Mouse (Mus musculus) embryonic facial prominence, embryonic 10.5 days (tissue): ENCODE measurements around the gene 4930550C14Rik. TPM values are rescaled to one million over a fixed set of nuclear protein-coding genes. Genes with fewer than 3 reads are reported as not detected.

Experiments
- DNase-seq: peaks from one replicate; pipeline ENCODE4 v3.0.0-alpha.2; 2017; ENCODE audit warnings: low spot score
- H3K27ac ChIP-seq: fragments of 300-500 bp; sonication (generic); replicated peaks from 2 replicates; pipeline ENCODE4 v1.5.1; 2016; ENCODE audit warnings: mild to moderate bottlenecking
- H3K27me3 ChIP-seq: fragments of 300-500 bp; sonication (generic); replicated peaks from 2 replicates; pipeline ENCODE4 v1.6.1; 2016; ENCODE audit warnings: low read depth, mild to moderate bottlenecking; ENCODE audit not compliant: poor library complexity, severe bottlenecking
- H3K36me3 ChIP-seq: fragments of 300-500 bp; sonication (generic); replicated peaks from 2 replicates; pipeline ENCODE4 v1.6.1; 2016; ENCODE audit warnings: mild to moderate bottlenecking, moderate library complexity
- H3K4me1 ChIP-seq: fragments of 300-500 bp; sonication (generic); 2 replicates; pipeline ENCODE4 v1.6.1; 2016
- H3K4me3 ChIP-seq: fragments of 300-500 bp; sonication (generic); 2 replicates; pipeline ENCODE4 v1.5.1; 2016; ENCODE audit warnings: mild to moderate bottlenecking, moderate library complexity
- H3K9me3 ChIP-seq: fragments of 300-500 bp; sonication (generic); 2 replicates; pipeline ENCODE4 v1.6.1; 2016; ENCODE audit warnings: mild to moderate bottlenecking
- WGBS: fragments of 180-500 bp; shearing (Covaris S2); methylation state at CpG from one replicate; pipeline ENCODE4 v1.1.7; 2016; 5-methylcytosine and 5-hydroxymethylcytosine counted together
- polyA plus RNA-seq: library from polyadenylated mRNA; unstranded; fragments of >200 nt; fragmentation: Nextera tagmentation; extraction: Ambion mirVana; gene quantifications from 2 replicates; pipeline ENCODE4 v1.2.1, GENCODE M21; 2016

4930550C14Rik gene
- polyA plus RNA-seq, result 0.28 and 0.32 TPM in 2 replicates

GRCm38 (mm10) chr9:53402291-53402711, at the start of gene 4930550C14Rik:
TSS of gene 4930550C14Rik (plus strand) at chr9:53402325.
- no peak for DNase-seq
- H3K9me3 ChIP-seq, result no peaks in the 10 kb centered on the region
- H3K27ac ChIP-seq, result peak within 1 kb of the TSS; percentile 19; the same call in 1 of the 2 replicates
- no peaks in the 10 kb centered on the region for H3K27me3 ChIP-seq
- WGBS, result 33% methylated on average over 11 of the region's 11 CpGs
- H3K36me3 ChIP-seq, result no peaks in the 10 kb centered on the region
- H3K4me1 ChIP-seq, result peaks cover 25% of the 10 kb centered on the region
- H3K4me3 ChIP-seq, result no peak within 1 kb of the TSS

DNA sequence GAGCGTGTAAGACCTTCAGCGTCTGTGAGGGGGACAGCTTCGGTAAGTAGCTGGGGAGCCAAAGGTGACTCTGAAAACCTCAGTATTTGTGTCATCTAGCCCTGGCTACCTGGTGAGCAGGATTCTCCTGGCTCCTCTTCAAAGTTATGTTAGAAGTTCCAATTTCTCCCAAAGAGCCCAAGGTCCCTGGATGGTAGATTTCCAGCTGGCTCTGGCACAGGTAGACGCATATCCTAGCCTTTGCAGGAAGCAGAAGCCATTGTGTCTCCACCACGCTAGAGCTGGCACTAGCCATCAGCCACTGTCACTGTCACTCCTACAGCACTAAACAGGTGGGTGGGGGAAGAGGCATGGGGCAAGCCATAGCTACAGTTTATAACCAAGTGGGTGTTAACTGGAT, 49.0 kb upstream of the 4930550C14Rik start:
- no peaks in the 10 kb centered on the region for H3K27me3 ChIP-seq
- no peaks in the 10 kb centered on the region for H3K36me3 ChIP-seq
- no peak overlapping the region for H3K4me3 ChIP-seq
- no peaks in the 10 kb centered on the region for H3K9me3 ChIP-seq
- peaks cover 4% of the 10 kb centered on the region; the same call in 1 of the 2 replicates for H3K4me1 ChIP-seq
- 90% methylated on average over 5 of the region's 5 CpGs for WGBS
- no peak for DNase-seq
- no peak overlapping the region for H3K27ac ChIP-seq

GRCm38 (mm10) chr9:53356219-53357155, 45.6 kb upstream of the 4930550C14Rik start:
- H3K27me3 ChIP-seq, result no peaks in the 10 kb centered on the region
- no peak overlapping the region for H3K4me3 ChIP-seq
- peak; percentile 10 for DNase-seq
- no peaks in the 10 kb centered on the region for H3K9me3 ChIP-seq
- 59% methylated on average over 14 of the region's 14 CpGs for WGBS
- no peak overlapping the region for H3K27ac ChIP-seq
- no peaks in the 10 kb centered on the region for H3K36me3 ChIP-seq
- H3K4me1 ChIP-seq, result peaks cover 4% of the 10 kb centered on the region; the same call in 1 of the 2 replicates

GRCm38 (mm10) chr9:53371339-53371738, 30.8 kb upstream of the 4930550C14Rik start:
- H3K27me3 ChIP-seq, result no peaks in the 10 kb centered on the region
- H3K27ac ChIP-seq, result no peak overlapping the region
- no peaks in the 10 kb centered on the region for H3K4me1 ChIP-seq
- no peak overlapping the region for H3K4me3 ChIP-seq
- DNase-seq, result no peak
- H3K9me3 ChIP-seq, result no peaks in the 10 kb centered on the region
- H3K36me3 ChIP-seq, result no peaks in the 10 kb centered on the region
- WGBS, result 69% methylated on average over 3 of the region's 3 CpGs

DNA sequence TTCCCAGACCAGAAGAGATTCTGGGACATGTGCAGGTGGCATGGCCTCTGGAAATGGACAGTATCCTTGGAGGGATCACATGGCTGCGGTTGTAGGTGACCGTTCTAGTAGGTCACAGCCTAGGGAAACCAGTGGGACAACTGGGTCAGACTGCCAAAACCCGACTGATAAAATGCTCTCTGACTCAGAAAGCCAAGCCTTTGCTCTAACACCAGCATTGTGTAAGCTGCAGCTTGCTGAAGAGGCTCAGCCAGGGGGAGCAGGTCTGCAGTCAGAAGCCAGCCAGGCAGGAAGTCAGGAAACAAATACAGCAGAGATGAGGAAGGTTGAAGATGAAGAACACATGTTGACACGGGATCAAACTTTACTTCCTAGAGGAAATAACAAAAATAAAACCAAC, 26.2 kb upstream of the 4930550C14Rik start:
- no peak overlapping the region for H3K27ac ChIP-seq
- DNase-seq, result no peak
- no peak overlapping the region for H3K4me3 ChIP-seq
- H3K4me1 ChIP-seq, result no peaks in the 10 kb centered on the region
- no peaks in the 10 kb centered on the region for H3K27me3 ChIP-seq
- no peaks in the 10 kb centered on the region for H3K9me3 ChIP-seq
- 80% methylated on average over 4 of the region's 4 CpGs for WGBS
- no peaks in the 10 kb centered on the region for H3K36me3 ChIP-seq

DNA sequence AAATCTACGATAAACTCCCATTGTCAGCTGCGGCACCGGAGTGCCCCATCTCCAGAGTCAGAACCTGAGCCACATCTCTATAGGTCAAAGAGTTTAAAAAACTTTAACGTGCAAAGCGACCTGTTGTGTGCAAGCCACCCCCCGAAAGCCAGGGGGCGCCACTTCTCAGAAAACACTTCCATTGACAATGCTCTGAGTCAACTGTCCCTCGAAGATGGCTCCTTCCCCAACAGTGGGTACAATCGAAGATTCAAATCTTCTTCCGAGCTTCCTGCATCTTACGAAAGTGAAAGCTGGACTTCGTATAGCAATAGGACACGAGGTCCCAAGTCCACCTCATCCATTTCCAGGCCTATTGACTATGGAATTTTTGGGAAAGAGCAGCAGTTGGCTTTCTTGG, 25.3 kb upstream of the 4930550C14Rik start:
- 85% methylated on average over 13 of the region's 13 CpGs for WGBS

GRCm38 (mm10) chr9:53377597-53377996, 24.5 kb upstream of the 4930550C14Rik start:
- Histone ChIP-seq H3K27ac (no peak overlapping the region), H3K4me1 (no peaks in the 10 kb centered on the region), H3K36me3 (no peaks in the 10 kb centered on the region), H3K4me3 (no peak overlapping the region), H3K9me3 (no peaks in the 10 kb centered on the region), H3K27me3 (no peaks in the 10 kb centered on the region)
- WGBS, result 68% methylated on average over 5 of the region's 5 CpGs
- DNase-seq, result no peak

More for the DNA sequence above, 25.3 kb upstream of the 4930550C14Rik start:
- DNase-seq, result no peak
- Histone ChIP-seq H3K27ac (no peak overlapping the region), H3K27me3 (no peaks in the 10 kb centered on the region), H3K9me3 (no peaks in the 10 kb centered on the region), H3K36me3 (no peaks in the 10 kb centered on the region), H3K4me3 (no peak overlapping the region), H3K4me1 (no peaks in the 10 kb centered on the region)

DNA sequence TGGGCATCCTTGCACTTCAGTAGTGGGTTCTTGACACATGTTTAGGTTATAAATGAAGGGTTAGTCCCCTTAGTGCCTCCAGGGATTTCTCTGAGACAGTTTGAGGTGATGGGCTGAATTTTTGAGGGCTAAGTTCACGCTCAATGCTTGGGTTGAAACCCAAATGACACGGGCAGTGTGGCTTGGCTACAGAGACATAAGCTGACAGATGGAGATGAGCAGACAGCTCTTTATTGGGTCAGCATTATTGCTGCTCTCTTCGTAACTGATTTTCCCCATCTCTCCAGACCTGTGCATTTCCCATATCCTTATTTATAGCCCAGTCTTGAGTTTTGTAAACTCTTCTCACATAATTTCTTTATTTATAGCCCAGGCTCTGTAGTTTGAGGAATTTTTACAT, 24.0 kb upstream of the 4930550C14Rik start:
- H3K4me1 ChIP-seq, result no peaks in the 10 kb centered on the region
- no peaks in the 10 kb centered on the region for H3K27me3 ChIP-seq
- no peak overlapping the region for H3K27ac ChIP-seq
- H3K4me3 ChIP-seq, result no peak overlapping the region
- WGBS, result 77% methylated on average over 3 of the region's 3 CpGs
- DNase-seq, result no peak
- no peaks in the 10 kb centered on the region for H3K36me3 ChIP-seq
- H3K9me3 ChIP-seq, result no peaks in the 10 kb centered on the region

- 85% methylated on average over 2 of the region's 2 CpGs for WGBS
- DNase-seq, result no peak
- Histone ChIP-seq H3K36me3 (no peaks in the 10 kb centered on the region), H3K27me3 (no peaks in the 10 kb centered on the region), H3K27ac (no peak overlapping the region), H3K4me3 (no peak overlapping the region), H3K9me3 (no peaks in the 10 kb centered on the region), H3K4me1 (peaks cover 9% of the 10 kb centered on the region)
Measured at GRCm38 (mm10) chr9:53380595-53380994, 21.5 kb upstream of the 4930550C14Rik start.

- Histone ChIP-seq H3K36me3 (no peaks in the 10 kb centered on the region), H3K4me1 (peaks cover 9% of the 10 kb centered on the region), H3K27me3 (no peaks in the 10 kb centered on the region), H3K27ac (no peak overlapping the region), H3K4me3 (no peak overlapping the region), H3K9me3 (no peaks in the 10 kb centered on the region)
- no peak for DNase-seq
- 85% methylated on average over 5 of the region's 5 CpGs for WGBS
Measured at GRCm38 (mm10) chr9:53381113-53381615, 21.0 kb upstream of the 4930550C14Rik start.

DNA sequence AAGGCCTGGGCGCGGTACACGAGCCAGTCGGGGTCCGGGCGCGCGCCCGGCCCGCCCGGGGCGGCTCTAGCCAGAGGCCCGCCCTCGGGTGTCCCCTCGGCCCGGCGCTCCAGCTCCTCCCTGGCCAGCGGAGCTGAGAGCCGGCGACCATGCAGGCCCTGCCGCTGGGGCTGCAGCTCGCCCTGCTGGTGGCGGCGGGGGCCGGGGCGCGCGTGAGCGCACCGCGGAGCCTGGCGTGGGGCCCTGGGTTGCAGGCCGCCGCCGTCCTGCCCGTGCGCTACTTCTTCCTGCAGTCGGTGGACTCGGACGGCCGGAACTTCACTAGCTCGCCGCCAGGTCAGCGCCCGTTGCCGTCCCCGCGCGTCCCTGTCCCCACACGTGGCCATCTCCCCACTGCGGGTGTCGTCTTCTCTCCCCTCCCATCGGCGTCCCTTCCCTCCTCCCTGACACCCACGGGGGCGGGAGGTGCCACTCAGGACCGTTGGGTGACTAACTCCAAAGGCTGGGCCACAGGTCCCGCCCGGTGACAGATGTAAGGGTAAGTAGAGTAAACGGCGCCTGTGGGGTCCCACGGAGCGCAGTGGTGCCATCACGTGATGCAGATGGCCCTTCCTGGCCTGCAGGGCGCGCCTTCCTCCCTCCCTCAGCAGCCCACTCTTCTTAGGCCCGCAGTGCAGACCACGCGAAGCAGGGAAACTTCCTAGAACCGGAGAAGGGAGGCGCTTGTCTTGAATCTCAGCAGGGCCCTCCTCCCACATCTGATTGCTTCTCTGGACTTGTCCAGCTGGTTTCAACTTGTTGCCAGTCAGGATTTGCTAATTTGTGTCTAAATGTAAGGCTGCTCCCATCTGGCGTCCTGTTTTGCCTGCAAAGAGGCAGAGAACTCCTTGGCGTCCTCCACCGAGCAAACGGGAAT, 17.9 kb upstream of the 4930550C14Rik start, which contains the start of gene Kdelc2:
Gene Kdelc2, plus strand, starts transcription at position 75 of the 916 bp plus-strand sequence.
- no peaks in the 10 kb centered on the region for H3K9me3 ChIP-seq
- WGBS, result under 1% methylated on average over 75 of the region's 75 CpGs
- DNase-seq, result peak; percentile 90

GRCm38 (mm10) chr9:53384873-53385272, 17.3 kb upstream of the 4930550C14Rik start:
- WGBS, result 10% methylated on average over 8 of the region's 8 CpGs
- Histone ChIP-seq H3K4me1 (peaks cover 9% of the 10 kb centered on the region), H3K9me3 (no peaks in the 10 kb centered on the region), H3K4me3 (peak overlapping the region; percentile 87), H3K36me3 (no peaks in the 10 kb centered on the region), H3K27ac (peak overlapping the region; percentile 98), H3K27me3 (no peaks in the 10 kb centered on the region)
- no peak for DNase-seq

More for the DNA sequence above, 17.9 kb upstream of the 4930550C14Rik start, which contains the start of gene Kdelc2:
- H3K27ac ChIP-seq, result peak within 1 kb of the TSS; percentile 98
- H3K36me3 ChIP-seq, result no peaks in the 10 kb centered on the region
- peak within 1 kb of the TSS; percentile 87 for H3K4me3 ChIP-seq
- peaks cover 9% of the 10 kb centered on the region for H3K4me1 ChIP-seq
- H3K27me3 ChIP-seq, result no peaks in the 10 kb centered on the region
